ENCODE assay signal across 14 mouse cellular contexts in genomic region chr3:130289220-130289619, GRCm38 (mm10).
"Had no signal": no experiment of that assay in that cellular context is flagged by ENCODE, and none has a peak within 500 bp of the region (broad histone marks: within the 10 kb centered on the region; RNA-seq: fewer than 3 reads in every experiment).

No protein-coding gene starts in this region.

- H3K27ac ChIP-seq: layer of hippocampus, adult 2 months; limb, embryonic 13.5 days; liver, embryonic 14.5 days; neural tube, embryonic 13.5 days had no signal

- H3K9ac ChIP-seq: limb, embryonic 13.5 days; liver, embryonic 14.5 days; neural tube, embryonic 13.5 days had no signal

- H3K4me3 ChIP-seq: layer of hippocampus, adult 2 months; limb, embryonic 13.5 days; neural tube, embryonic 13.5 days had no signal

- H3K27me3 ChIP-seq: limb, embryonic 13.5 days; neural tube, embryonic 13.5 days had no signal

- DNase-seq: kidney, adult 18-20 months; kidney, postnatal 10 days; kidney, postnatal 4 days; left cerebral cortex, postnatal 4 days; lung, adult 18-20 months; retina, postnatal 1 day; right cerebral cortex, postnatal 4 days; spleen, adult 18-20 months; thymus, adult 2 months; thymus, postnatal 25 days had no signal

- H3K9me3 ChIP-seq: limb, embryonic 13.5 days; neural tube, embryonic 13.5 days had no signal

- H3K36me3 ChIP-seq: limb, embryonic 13.5 days; neural tube, embryonic 13.5 days had no signal

- H3K4me2 ChIP-seq: limb, embryonic 13.5 days; neural tube, embryonic 13.5 days had no signal
